9 mouse cellular contexts compared by ENCODE assay signal in the genomic region with DNA sequence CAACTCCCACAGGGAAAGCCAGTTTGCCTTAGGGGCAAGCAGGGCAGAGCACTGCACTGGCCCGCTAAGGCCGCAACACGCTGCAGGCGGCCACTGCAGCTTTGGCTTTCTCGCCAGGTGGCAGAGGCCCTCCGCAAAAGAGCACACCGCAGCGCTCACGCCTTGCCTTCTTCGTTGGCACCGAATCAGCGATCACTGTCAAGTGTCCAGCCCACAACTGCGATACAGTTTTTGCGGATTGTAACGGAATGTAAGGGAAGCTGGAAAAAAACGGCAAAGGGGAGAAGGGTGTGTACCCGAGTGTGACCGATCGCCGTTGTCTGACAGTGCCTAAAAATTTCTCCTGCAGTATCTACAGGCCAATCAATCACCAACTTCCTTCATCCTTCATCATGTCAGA. TPM values are rescaled to one million over a fixed set of nuclear protein-coding genes. Genes with fewer than 3 reads are reported as not detected.
A peak's percentile ranks its signal among the peaks of the same experiment; 100 is the strongest.
DNase-seq lines count a peak whose midpoint lies in the region; ATAC-seq and TF ChIP-seq lines count a peak whose summit lies in the region.
"Had no signal": no experiment of that assay in that cellular context is flagged by ENCODE, and none has a peak within 500 bp of the region (broad histone marks: within the 10 kb centered on the region; RNA-seq: fewer than 3 reads in every experiment).

No protein-coding gene starts in this region.

- TF ChIP-seq EP300 in heart, adult 2 months (IDR thresholded peaks at IDR 0.05; ENCODE audit: insufficient read depth, low read depth, low read length) = no peak

- peak overlapping the region; percentile 33; the same call in 1 of the 2 replicates for H3K27ac ChIP-seq in heart, adult 2 months
- no peak overlapping the region for H3K27ac ChIP-seq in liver, embryonic 15.5 days (replicated peaks)

- DNase-seq in heart, adult 2 months = peak in 1 of 2 experiments; percentile 40
- DNase-seq in heart, adult 8-10 months (ENCODE audit: low spot score) = no peak
- DNase-seq in 3134 (ENCODE audit: extremely low read depth, insufficient read length, low spot score) = peak; percentile 63
- peak; percentile 81 for DNase-seq in cerebellum, adult 9-11 months
- peak; percentile 25 to 34 for DNase-seq in heart, postnatal 10 days
- no peak for DNase-seq in urinary bladder, postnatal 25 days (ENCODE audit: low spot score)
- DNase-seq in spleen, postnatal 36 days (ENCODE audit: low spot score in 2 of 2) = no peak

- no peaks in the 10 kb centered on the region for H3K36me3 ChIP-seq in heart, adult 2 months (ENCODE audit: control insufficient read depth, insufficient read depth, low read length)
- H3K36me3 ChIP-seq in liver, embryonic 15.5 days (replicated peaks) = no peaks in the 10 kb centered on the region

- TF ChIP-seq CTCF in heart, adult 2 months (IDR thresholded peaks at IDR 0.05) = peak; percentile 29; the same call in 1 of the 2 replicates

- no peak for ATAC-seq in liver, embryonic 15.5 days (ENCODE audit: insufficient read depth)

- H3K79me2 ChIP-seq in heart, adult 2 months (replicated peaks; ENCODE audit: control insufficient read depth, insufficient read depth, low read length) = no peaks in the 10 kb centered on the region

- no peak for TF ChIP-seq POLR2A in heart, adult 2 months (IDR thresholded peaks at IDR 0.05; ENCODE audit: insufficient read depth, low read depth, low read length)

- peak overlapping the region; percentile 69 for H3K4me2 ChIP-seq in liver, embryonic 15.5 days

- H3K4me1 ChIP-seq in heart, adult 2 months (ENCODE audit: control insufficient read depth, insufficient read depth, low read length) = no peaks in the 10 kb centered on the region; the same call in none of the 2 replicates
- H3K4me1 ChIP-seq in liver, embryonic 15.5 days (replicated peaks) = peaks cover 3% of the 10 kb centered on the region; the same call in 1 of the 2 replicates

- H3K4me3 ChIP-seq in heart, adult 2 months = peak overlapping the region; percentile 60
- H3K4me3 ChIP-seq in liver, embryonic 15.5 days (replicated peaks) = peak overlapping the region; percentile 56

- peak overlapping the region; percentile 28; the same call in 1 of the 2 replicates for H3K9ac ChIP-seq in heart, adult 2 months (ENCODE audit: low read depth, low read length)
- no peak overlapping the region for H3K9ac ChIP-seq in liver, embryonic 15.5 days

- no peaks in the 10 kb centered on the region for H3K9me3 ChIP-seq in liver, embryonic 15.5 days (replicated peaks)

- 16% methylated on average over 20 of the region's 20 CpGs for WGBS in heart, adult 2 months
- 2% methylated on average over 20 of the region's 20 CpGs for WGBS in liver, embryonic 15.5 days (ENCODE audit: insufficient replicate concordance)

- intact Hi-C loops in heart, adult 2 months (cut with DNase I) = loop anchor here (5.0 kb wide), 1 partner anchor 40 kb away; no protein-coding TSS in a partner anchor
- intact Hi-C loops in heart, postnatal 10 days (cut with DNase I) = loop anchor here (1.0 to 5.0 kb wide), 2 partner anchors 40 to 57 kb away; no protein-coding TSS in a partner anchor

- H3K27me3 ChIP-seq in heart, adult 2 months (ENCODE audit: control insufficient read depth, insufficient read depth, low read length) = no peaks in the 10 kb centered on the region; the same call in 1 of the 2 replicates
- peaks cover 85% of the 10 kb centered on the region for H3K27me3 ChIP-seq in liver, embryonic 15.5 days

RNA-seq across cellular contexts. Expression of gene Bend6, which starts 0.7 kb away (rescaled TPM):
- total RNA-seq in heart, adult 2 months (2021) = 1 to 10 TPM; 2.1 to 3.0 TPM
- polyA plus RNA-seq in heart, adult 2 months (2012; rRNA removed) = 0.61 and 2.9 TPM in 2 replicates
- total RNA-seq in heart, adult 8-10 months (2022) = 1 to 10 TPM; 1.5 to 3.0 (median 2.5) TPM
- total RNA-seq in heart, postnatal 10 days (2021) = 1 to 10 TPM; 3.2 to 4.1 TPM
- 0.41 and 0.50 TPM in 2 replicates for polyA plus RNA-seq in liver, embryonic 15.5 days (2015; fragmentation: Nextera tagmentation; extraction: Ambion mirVana)
- total RNA-seq: hematopoietic stem cell, adult 5-6 weeks had no signal

RNA-seq across cellular contexts. Expression of gene Dst, which starts 1.1 kb away (rescaled TPM):
- total RNA-seq in heart, adult 2 months (2021) = 100 to 1,000 TPM; 334 to 404 TPM
- 66.7 and 85.7 TPM in 2 replicates for polyA plus RNA-seq in heart, adult 2 months (2012; rRNA removed)
- 100 to 1,000 TPM; 366 to 489 (median 444) TPM for total RNA-seq in heart, adult 8-10 months (2022)
- 100 to 1,000 TPM; 281 to 295 TPM for total RNA-seq in heart, postnatal 10 days (2021)
- 5.9 and 6.9 TPM in 2 replicates for polyA plus RNA-seq in liver, embryonic 15.5 days (2015; fragmentation: Nextera tagmentation; extraction: Ambion mirVana)

Comparison
In these comparisons a context has a peak if more than half of its experiments do, and no peak if none do; other contexts are left out.
1. DNase-seq: peak in 3134 (single experiment), cerebellum, adult 9-11 months (single experiment) and heart, postnatal 10 days (2 of 2); none in heart, adult 8-10 months (single experiment), urinary bladder, postnatal 25 days (single experiment) and spleen, postnatal 36 days (0 of 2).